Mouse (Mus musculus): Measurements from ENCODE around the gene 6030445D17Rik.

6030445D17Rik gene

DNA sequence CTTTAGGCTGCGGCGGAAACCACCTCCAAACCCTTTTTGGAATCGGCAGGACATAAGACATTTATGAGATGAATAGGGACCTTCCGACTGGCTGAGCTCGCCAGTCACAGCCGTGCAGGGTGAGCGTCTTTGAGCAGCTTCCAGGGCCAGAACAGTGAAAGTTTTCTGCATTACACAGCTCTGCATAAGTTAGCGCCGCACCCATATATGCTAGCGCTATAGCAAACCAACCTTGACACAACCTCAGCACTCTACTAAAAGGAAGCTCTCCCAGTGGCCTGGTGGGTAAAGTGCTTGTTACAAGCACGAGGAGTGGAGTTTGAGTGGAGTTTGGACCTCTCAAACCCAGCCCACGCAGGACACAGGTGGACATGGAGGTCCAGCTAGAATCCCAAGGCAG is 2.8 kb upstream of the 6030445D17Rik start:
- no peak for DNase-seq (ENCODE audit: inconsistent ontology term)

DNA sequence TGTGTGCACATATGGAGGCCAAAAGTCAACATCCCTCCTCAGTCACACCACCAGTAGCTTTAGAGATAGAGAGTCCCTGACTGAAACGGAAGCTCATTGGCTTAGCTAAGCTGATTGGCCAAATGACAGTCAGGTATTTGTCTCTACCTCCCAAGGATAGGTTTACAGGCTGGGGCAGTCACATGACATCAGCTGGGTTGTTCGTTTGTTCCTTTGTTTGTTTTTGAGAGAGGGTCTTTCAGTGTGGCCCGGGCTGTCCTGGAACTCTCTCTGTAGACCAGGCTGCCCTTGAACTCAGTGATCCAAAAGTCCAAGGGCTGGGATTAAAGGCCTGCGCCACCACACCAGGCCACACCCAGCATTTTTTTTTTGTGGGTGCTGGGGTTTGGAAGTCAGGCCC is 844 bp upstream of the 6030445D17Rik start:
- DNase-seq (ENCODE audit: inconsistent ontology term): no peak

DNA sequence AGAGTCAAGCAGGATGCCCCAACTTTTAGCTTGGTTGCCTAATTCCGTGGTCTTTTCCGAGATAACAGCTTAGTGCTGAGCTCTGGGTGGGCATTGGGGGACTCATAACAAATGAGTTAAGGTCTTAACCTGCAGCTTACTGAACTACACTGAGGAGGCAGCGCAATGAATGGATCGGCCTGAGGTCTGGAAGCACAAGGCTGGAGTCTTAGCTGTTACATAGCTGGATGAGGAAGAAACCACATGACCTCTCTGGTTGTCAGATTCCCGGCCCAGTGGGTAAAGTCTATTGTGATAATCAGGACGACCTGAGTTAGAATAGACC is 327 bp upstream of the 6030445D17Rik start:
- DNase-seq (ENCODE audit: inconsistent ontology term): no peak

DNA sequence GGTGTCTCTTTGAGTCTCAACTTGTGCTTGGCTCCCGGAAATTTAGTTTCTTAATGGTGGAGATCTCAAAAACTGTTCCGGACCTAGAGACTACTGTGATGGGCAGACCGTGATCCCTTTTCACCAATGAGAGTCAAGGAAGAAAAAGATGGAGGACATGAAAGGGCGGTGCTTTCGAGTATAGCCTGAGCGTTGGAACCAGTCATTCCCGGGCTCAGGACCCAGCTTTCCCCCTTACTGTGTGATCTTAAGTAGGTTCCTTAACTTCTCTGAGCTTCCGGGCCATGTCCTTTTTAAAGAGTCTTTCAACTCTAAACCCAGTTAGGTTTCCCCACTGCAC is 759 bp downstream of the 6030445D17Rik start:
- DNase-seq (ENCODE audit: inconsistent ontology term): no peak

DNA sequence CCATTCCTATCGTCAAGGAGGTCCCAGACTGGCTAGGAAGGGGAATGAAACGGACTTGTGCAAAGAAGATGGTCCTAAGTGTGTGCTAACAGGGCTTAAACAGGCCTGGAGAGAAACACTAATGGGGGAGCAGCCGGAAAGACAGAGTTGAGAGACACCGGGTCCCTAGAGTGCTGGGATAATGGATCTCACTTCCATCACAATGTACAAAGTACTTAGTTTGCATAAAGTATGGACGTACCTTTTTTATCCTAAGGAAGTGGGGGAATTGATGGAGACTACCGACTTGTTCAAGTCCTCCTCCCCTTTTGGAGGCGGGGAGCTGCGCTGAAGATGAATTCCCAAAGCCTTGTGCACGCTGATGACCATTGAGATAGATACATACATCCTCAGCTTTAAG is 1.4 kb downstream of the 6030445D17Rik start:
- DNase-seq (ENCODE audit: inconsistent ontology term): no peak

DNA sequence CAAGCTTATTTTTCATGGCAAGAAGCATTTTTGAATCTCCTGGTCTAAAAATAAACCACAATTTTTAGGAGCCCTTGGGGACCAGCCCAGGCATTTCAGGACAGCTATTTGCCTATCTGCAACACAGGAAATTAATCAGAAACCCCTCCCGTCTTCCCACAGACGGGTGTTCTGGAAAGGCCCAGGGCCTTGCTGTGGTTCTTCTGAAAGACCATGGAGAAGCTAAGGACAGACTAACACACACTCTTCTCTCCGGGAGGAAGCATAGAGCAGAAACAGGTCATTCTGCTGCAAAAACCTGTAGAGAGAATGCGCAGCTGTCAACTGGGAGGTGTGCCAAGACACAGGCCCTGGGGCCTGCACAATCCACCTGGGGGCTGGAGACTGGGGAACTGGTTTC is 4.2 kb downstream of the 6030445D17Rik start:
- peak; percentile 36 for DNase-seq (ENCODE audit: inconsistent ontology term)

DNA sequence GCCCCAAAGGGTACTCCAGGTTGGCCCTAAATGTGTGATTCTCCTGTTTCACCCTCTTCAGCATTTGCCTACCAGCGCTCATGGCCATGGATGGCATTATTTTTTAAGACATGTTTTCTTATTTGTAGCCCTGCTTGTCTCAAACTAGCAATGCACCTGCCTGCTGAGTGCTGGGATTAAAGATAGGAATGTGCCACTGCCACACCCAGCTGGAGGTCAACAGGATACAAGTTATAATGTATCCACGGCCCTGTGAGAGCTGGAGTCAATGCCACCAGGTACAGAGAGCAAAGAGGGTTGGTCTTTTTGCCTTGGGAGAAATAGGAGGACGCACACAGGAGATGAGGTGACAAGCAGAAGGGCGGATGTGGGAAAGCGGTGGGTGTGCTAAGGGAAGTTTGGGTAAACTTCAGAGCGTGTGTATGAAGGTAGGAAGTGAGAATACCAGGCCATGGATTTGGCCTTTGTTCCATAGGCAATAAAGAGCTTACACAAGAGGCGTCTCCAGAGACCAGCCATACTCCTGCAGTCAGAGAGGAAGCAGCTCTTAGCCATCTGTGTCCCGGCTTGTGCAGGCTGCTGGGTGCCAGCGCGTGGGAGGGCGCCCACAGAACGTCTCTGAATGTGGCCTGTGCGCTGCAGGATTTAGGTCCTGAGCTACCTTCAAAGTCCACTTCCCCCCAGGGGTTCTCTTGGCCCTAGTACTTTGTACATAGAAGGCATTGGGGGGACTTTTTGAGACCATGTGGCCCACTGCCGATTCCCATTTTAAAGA is 6.7 kb downstream of the 6030445D17Rik start:
- DNase-seq (ENCODE audit: inconsistent ontology term): no peak

DNA sequence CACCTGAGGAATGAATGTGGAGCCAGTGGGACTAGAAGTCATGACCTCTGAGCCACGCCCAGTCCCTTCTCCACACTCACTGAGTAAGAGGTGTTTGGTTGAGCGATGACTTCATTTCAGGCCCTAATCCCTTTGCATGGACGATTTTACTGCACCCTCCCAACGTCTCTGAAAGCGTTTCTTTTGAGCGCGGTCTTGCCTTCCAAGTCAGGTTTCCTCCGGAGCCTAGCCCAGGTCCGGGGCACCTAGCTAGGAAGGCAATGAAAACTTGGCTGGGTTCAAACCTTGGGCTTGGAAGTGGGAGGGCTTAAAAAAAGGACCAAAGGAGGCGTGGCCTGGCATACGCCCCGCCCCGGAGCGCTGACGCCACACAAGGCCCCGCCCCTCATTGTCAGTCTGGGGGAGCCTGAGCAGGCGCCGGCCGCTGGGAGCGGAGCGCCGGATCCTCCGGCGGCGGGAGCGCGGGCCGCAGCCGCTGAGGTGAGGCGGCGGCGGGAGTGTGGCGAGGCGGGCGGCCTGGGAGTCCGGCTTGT is 7.4 kb downstream of the 6030445D17Rik start, which contains the start of gene Luzp1:
Gene Luzp1 (plus strand): TSS at position 391 of the 533 bp plus-strand sequence.
- peak; percentile 96 for DNase-seq (ENCODE audit: inconsistent ontology term)

DNA sequence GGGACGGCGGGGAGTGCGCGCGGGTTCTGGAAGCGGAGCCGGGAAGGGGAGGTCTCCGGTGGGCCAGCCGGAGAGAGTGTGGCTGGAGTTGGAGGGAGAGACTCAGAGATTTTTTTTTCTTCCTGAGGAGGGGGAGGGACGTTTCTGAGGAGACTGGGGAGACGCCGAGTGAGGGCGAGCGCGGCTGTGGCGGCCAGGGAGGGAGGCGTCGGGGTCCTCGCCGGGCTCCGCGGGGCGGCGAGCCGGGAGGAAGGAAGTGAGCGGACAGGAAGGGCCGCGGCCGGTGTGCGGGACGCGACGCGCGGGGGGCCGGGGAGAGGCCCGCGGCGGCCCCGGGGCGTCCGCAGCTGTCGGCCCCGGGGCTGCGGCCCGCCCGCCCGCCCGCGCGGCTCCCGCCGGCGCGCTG is 7.9 kb downstream of the 6030445D17Rik start:
- DNase-seq (ENCODE audit: inconsistent ontology term): peak; percentile 85

DNA sequence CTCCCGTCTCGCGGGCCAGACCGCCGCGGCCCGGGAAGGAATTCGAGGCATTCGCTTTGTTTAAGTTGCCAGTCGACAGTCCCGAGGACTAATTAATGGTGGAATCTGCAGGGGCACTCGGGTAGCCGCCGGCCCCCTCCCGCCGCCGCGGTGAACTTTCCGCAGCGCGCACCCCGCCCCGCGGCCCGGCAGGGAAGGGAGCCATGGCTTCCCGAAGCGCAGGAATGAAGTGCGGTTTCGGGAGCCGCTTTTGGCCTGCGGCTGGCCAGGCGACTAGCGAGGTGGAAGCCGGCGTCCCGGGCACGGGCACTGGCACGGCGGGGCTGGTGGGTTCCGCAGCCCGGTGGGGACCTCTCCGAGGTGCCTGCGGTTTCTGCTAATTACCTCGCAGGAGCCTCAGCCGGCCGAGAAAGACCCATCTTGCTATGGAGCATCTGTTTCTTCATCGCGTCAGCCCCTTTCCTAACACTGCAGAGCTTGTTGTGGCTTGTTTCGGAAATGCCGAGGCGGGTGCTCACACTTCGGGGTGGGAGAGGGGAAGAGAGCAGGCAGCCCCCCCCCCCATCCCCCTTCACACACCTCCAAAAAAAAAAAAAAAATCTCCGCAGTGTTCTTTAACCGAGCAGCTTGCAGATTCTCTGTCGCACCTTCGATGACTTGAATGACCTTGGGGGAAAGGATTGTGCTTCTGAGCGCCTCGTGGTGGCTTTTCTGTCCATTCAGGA is 8.5 kb downstream of the 6030445D17Rik start:
- DNase-seq (ENCODE audit: inconsistent ontology term): peak; percentile 92

DNA sequence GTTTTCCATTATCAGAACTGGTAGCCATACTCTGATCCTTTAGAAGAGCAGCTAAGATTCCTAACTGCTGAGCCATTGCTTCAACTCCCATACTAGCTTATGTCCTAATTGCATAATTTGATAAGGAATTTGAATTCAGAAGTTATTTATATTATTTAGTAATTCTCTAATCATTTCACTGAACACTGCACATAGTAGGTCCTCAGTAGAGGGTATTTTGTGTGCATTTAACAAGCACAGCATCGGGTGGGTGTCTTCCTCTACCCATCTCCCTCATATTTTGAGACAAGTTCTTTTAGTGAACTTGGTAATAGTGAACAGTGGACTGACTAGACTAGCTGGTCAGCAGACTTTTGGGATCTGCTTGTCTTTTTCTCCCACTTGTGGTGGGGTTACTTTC is 14.6 kb downstream of the 6030445D17Rik start:
- no peak for DNase-seq (ENCODE audit: inconsistent ontology term)

DNA sequence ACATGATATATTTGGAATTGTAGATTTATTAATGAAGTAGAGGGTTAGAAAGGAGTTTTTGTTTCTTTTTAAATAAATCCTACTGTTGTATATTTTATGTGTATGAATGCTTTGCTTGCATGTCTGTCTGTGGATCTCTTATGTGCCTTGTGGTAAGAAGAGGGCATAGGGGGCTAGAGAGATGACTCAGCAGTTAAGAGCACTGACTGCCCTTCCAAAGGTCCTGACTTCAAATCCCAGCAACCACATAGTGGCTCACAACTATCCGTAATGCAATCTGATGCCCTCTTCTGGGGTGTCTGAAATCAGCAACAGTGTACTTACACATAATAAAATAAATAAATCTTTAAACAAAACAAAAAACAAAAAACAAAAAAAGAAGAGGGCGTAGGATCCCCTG is 24.5 kb downstream of the 6030445D17Rik start:
- no peak for DNase-seq (ENCODE audit: inconsistent ontology term)

DNA sequence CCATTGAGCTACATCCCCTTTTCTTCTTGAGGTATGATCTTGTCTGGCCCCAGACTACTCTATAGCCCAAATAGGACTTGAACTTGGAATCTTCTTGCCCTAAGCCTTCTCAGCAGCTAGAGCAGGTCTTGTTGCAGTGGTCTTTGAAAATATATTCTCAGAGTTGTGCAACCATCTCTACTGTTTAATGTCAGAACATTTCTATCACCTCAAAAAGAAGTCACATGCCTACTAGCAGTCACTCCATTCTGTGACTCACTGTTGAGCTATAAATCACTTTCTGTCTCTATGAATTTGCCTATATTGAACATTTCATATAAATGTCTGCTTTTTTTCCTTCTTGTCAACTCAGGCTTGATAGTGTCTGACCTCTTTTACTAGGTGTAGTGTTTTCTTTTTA is 33.9 kb downstream of the 6030445D17Rik start:
- DNase-seq (ENCODE audit: inconsistent ontology term): no peak

DNA sequence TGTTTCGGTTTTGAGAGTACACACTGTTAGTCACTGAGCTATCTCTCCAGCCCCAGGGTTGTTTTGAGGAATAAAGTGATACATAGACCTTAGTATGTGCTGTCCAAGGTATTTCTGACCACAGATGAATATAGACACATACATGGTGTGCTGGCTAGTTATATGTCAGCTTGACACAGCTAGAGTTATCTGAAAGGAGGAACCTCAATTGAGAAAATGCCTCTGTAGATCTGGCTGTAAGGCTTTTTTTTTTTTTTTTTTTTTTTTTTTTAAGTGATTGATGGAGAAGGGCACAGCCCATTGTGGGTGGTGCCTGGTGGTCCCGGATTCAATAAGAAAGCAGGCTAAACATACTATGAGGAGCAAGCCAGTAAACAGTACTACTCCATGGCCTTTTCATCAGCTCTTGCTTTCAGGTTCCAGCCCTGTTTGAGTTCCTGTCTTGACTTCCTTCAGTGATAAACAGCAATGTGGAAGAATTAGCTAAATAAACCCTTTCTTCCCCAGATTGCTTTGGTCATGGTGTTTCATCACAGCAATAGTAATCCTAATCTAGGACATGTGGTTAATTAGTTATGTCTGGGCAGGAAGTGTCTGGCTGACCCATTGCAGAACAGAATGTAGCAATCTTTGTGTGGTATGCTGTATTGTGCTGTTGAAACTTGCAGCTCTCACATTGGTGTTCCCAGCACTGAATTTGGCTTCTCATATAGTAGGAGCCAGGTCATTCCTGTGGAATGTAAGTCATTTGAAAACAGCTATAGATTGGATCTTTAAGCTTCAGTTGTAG is 43.6 kb downstream of the 6030445D17Rik start:
- DNase-seq (ENCODE audit: inconsistent ontology term): peak; percentile 78

DNA sequence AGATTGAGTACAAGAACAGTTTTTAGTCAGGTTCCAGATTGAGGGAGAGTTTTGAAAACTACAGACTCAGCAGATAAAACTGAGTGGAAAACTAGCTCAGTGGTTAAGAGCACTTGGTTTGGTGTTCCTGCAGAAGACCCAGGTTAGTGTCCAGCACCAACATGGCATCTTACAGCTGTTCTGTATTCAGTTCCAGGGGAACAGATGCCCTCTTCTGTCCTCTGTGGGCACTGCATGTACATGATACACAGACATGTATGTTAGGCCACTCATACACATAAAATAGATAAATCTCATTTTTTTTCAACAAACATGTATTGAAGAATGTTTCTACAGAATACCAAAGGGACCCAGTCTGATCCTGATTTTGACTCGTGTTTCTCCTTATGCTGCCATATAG is 47.8 kb downstream of the 6030445D17Rik start:
- DNase-seq (ENCODE audit: inconsistent ontology term): no peak

DNA sequence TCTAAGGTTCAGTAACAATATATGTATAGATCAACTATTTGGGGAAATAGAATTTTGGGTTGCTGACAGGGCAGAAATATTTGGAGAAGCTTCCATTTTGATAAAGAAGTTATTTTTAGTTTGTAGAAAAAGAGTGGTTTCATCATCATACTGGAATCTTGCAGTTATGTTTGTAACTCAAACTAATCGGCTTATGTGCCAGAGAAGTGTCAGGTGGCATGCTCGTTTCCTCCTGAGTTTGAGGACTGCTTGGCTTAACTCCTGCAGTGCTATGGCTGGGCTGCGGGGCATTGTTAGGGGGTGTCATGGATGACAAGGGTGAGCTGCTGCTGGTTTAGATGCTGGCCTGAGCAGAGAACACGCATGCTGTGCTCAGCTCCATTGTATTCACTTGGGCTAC is 49.7 kb downstream of the 6030445D17Rik start:
- peak; percentile 57 for DNase-seq (ENCODE audit: inconsistent ontology term)

DNA sequence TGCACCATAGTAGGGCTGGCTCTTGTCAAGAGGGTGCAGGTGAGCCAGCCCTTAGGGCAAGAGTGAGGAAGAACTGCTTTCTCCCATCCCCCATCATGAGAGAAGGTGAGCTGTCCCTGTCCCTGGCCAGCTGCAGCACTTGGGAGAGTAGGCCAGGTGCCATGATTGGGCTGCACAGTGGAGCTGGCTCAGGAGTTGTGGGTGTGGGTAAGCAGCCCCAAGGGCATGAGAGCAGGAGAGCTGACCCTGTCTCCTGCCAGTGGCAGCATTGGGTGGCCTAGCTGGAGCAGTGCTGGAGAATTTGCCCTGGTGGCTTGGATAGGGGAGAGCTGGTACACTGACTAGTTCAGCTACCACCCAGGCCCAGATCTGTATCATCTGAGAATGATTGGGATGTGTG is 50.9 kb downstream of the 6030445D17Rik start:
- no peak for DNase-seq (ENCODE audit: inconsistent ontology term)
